In genomic region chr12:116473264-116473663, GRCm38 (mm10) we compare ENCODE assay signal across 23 mouse cellular contexts. TPM values are rescaled to one million over a fixed set of nuclear protein-coding genes. Genes with fewer than 3 reads are reported as not detected.
"Had no signal": no experiment of that assay in that cellular context is flagged by ENCODE, and none has a peak within 500 bp of the region (broad histone marks: within the 10 kb centered on the region; RNA-seq: fewer than 3 reads in every experiment).

No protein-coding gene starts in this region.

- ATAC-seq: intestine, postnatal 0 days; liver, embryonic 12.5 days; midbrain, embryonic 15.5 days had no signal

- H3K36me3 ChIP-seq: limb, embryonic 13.5 days; liver, embryonic 12.5 days; liver, embryonic 15.5 days; lung, embryonic 15.5 days; midbrain, embryonic 12.5 days; midbrain, embryonic 15.5 days; neural tube, embryonic 12.5 days; neural tube, embryonic 15.5 days had no signal

- H3K9ac ChIP-seq: limb, embryonic 13.5 days; liver, embryonic 12.5 days; liver, embryonic 15.5 days; lung, embryonic 15.5 days; midbrain, embryonic 12.5 days; midbrain, embryonic 15.5 days; neural tube, embryonic 12.5 days; neural tube, embryonic 15.5 days had no signal

- H3K27me3 ChIP-seq: limb, embryonic 13.5 days; liver, embryonic 12.5 days; liver, embryonic 15.5 days; lung, embryonic 15.5 days; midbrain, embryonic 12.5 days; midbrain, embryonic 15.5 days; neural tube, embryonic 12.5 days; neural tube, embryonic 15.5 days had no signal

- H3K9me3 ChIP-seq: limb, embryonic 13.5 days; liver, embryonic 12.5 days; liver, embryonic 15.5 days; lung, embryonic 15.5 days; midbrain, embryonic 12.5 days; midbrain, embryonic 15.5 days; neural tube, embryonic 12.5 days; neural tube, embryonic 15.5 days had no signal

- H3K27ac ChIP-seq: kidney, postnatal 0 days; layer of hippocampus, adult 2 months; left cerebral cortex, adult 2 months; limb, embryonic 13.5 days; liver, embryonic 12.5 days; liver, embryonic 15.5 days; lung, embryonic 15.5 days; midbrain, embryonic 12.5 days; midbrain, embryonic 15.5 days; neural tube, embryonic 12.5 days; neural tube, embryonic 15.5 days had no signal

- H3K4me2 ChIP-seq: limb, embryonic 13.5 days; liver, embryonic 12.5 days; liver, embryonic 15.5 days; lung, embryonic 15.5 days; midbrain, embryonic 12.5 days; midbrain, embryonic 15.5 days; neural tube, embryonic 12.5 days; neural tube, embryonic 15.5 days had no signal

- H3K4me1 ChIP-seq: limb, embryonic 13.5 days; liver, embryonic 12.5 days; liver, embryonic 15.5 days; lung, embryonic 15.5 days; midbrain, embryonic 12.5 days; midbrain, embryonic 15.5 days; neural tube, embryonic 12.5 days; neural tube, embryonic 15.5 days had no signal

- H3K4me3 ChIP-seq: layer of hippocampus, adult 2 months; left cerebral cortex, adult 2 months; limb, embryonic 13.5 days; liver, embryonic 12.5 days; liver, embryonic 15.5 days; lung, embryonic 15.5 days; midbrain, embryonic 12.5 days; midbrain, embryonic 15.5 days; neural tube, embryonic 12.5 days; neural tube, embryonic 15.5 days had no signal

- DNase-seq: kidney, adult 2 months; kidney, postnatal 25 days; layer of hippocampus, adult 9-11 months; liver; lung, adult 18-20 months; lung, postnatal 10 days; lung, postnatal 36 days; retina, postnatal 1 day; right cerebral cortex, postnatal 25 days; spleen, adult 18-20 months; thymus, postnatal 25 days had no signal

RNA-seq across cellular contexts. Expression of gene Ptprn2, which starts 12.3 kb away (rescaled TPM):
- polyA plus RNA-seq: liver, embryonic 12.5 days had no signal
